Mouse (Mus musculus) ovary, postnatal 10 days (tissue): ENCODE results near the gene Gm20388.
A peak's percentile ranks its signal among the peaks of the same experiment; 100 is the strongest.

Experiments
- DNase-seq: peaks from one replicate; pipeline ENCODE4 v3.0.0; 2022; ENCODE audit warnings: low spot score

The Gm20388 gene

GRCm38 (mm10) chr8:123290166-123290565 is 3379.5 kb downstream of the Gm20388 start:
- no peak for DNase-seq

DNA sequence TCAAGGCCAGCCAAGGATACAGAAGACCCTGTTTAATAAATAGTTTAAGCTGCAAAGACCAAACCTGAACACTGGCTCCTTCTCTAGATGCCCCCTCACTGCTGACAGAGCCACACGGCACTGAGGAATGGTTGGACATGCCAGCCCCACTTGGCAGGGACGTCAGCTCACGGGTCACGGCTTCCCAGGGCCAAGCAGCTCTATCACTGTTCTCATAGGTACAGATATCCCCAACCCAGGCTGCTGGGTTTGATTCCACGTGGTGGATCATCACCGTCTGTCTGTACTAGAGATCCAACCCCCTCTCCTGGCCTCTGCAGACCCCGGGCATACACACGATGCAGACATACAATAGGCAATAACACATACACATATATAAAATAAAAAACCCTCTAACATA is 3380.0 kb downstream of the Gm20388 start:
- DNase-seq: no peak

DNA sequence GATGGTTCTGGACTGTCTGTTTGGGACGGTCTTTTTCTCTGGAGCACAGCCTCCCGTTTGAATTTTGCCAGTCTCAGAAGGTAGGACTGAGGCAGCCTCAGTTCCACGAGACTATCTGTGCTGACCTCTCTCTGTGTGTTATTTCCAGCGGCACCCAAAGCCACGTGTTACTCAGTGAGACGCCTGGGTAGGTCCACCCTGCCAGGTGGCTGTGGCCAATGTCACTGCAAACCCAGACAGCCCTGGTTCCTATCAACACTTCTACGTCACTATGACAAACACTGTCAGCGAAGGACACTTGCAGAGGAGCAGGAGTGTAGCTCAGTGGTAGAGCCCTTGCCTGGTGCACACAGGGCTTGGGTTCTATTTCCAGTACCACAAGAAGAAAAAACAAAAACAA is 3381.1 kb downstream of the Gm20388 start:
- no peak for DNase-seq

DNA sequence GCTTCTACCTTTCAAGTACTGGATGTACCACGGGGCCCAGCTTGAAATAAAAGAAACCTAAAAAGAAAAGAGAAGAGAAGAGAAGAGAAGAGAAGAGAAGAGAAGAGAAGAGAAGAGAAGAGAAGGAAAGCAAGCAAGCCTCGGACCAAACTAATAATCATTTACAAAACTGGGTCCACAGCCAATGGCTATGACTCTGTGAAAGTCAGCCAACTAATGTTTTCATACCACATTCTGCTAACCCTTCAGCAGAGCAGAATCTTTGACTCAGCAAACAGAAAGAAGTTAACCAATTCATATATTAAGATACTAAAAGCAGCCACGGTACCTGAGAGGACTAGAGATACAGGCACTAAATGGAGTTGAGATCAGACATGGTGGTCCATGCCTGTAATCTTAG is 3381.6 kb downstream of the Gm20388 start:
- no peak for DNase-seq

GRCm38 (mm10) chr8:123292785-123293184 is 3382.1 kb downstream of the Gm20388 start:
- no peak for DNase-seq

DNA sequence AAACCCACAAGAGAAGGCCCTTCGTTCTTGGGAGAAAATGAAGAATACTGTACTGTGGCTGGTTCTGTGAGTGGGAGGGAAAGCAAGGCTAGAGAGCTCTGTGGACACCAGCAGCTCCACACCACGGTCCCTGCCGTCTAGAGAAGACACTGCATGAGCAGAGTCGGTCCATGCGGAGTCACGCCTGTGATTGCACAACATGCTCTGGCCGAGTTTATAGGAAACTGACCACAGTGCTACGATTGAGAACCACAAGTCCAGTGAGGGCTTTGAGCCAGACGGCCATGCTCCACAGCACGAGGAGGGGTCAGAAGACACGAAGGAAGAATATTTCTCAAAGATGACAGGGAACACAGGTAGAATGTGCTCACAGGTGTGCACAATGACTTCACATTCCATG is 3387.7 kb downstream of the Gm20388 start:
- no peak for DNase-seq

GRCm38 (mm10) chr8:123308738-123309137 is 3398.1 kb downstream of the Gm20388 start:
- DNase-seq: no peak

- DNase-seq: no peak
Measured at GRCm38 (mm10) chr8:123317781-123318466, 3407.3 kb downstream of the Gm20388 start.

- peak; percentile 67 for DNase-seq
Measured at GRCm38 (mm10) chr8:123318467-123318911, 3407.8 kb downstream of the Gm20388 start, which contains the start of gene Fanca. TSS of gene Fanca (minus strand) at chr8:123318576.

- no peak for DNase-seq
Measured at GRCm38 (mm10) chr8:123319522-123320164, 3409.0 kb downstream of the Gm20388 start.

- DNase-seq: no peak
Measured at GRCm38 (mm10) chr8:123328552-123328951, 3417.9 kb downstream of the Gm20388 start.

- no peak for DNase-seq
Measured at GRCm38 (mm10) chr8:123329350-123329749, 3418.7 kb downstream of the Gm20388 start.

DNA sequence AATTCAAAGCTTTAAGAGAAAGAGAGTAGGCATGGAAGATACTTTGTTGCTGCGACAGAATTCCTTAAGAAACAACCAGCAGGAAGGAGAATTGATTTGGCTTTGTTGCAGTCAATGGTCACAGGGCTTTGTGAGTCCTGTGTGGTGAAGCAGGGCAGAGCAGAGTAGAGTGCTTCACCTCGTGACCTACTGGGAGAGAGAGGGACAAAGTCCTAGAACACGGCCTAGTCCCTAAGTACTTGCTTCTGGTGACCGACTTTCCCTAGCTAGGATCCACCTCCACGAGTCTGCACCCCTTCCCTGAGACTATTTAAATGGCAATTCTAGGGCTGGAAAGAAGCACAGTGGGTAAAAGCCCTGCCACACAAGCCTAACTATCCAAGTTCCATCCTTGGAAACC is 3419.3 kb downstream of the Gm20388 start:
- no peak for DNase-seq

GRCm38 (mm10) chr8:123330701-123331100 is 3420.1 kb downstream of the Gm20388 start:
- no peak for DNase-seq

DNA sequence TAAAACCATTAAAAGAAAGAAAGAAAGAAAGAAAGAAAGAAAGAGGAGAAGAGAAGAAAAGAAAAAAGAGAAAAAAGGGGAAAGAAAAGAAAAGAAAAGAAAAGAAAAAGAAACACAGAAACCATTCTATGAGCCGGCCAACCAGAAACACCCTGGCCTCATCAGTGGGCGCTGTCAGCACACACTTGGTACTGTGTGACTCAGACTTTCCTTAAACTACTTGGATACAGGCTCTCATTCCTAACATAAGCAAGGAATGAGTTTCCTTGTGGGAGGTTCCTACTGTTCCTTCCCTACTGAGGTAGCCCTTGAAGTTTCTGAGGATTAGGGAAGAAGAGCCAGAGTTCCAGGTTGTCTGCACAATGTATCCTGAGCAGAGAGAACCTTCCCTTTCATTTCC is 3420.7 kb downstream of the Gm20388 start:
- no peak for DNase-seq

- no peak for DNase-seq
Measured at GRCm38 (mm10) chr8:123331810-123332209, 3421.2 kb downstream of the Gm20388 start.

GRCm38 (mm10) chr8:123332262-123333090 is 3421.8 kb downstream of the Gm20388 start, which contains the start of gene Spire2:
TSS of gene Spire2 (plus strand) at chr8:123332713.
- DNase-seq: peak; percentile 50

DNA sequence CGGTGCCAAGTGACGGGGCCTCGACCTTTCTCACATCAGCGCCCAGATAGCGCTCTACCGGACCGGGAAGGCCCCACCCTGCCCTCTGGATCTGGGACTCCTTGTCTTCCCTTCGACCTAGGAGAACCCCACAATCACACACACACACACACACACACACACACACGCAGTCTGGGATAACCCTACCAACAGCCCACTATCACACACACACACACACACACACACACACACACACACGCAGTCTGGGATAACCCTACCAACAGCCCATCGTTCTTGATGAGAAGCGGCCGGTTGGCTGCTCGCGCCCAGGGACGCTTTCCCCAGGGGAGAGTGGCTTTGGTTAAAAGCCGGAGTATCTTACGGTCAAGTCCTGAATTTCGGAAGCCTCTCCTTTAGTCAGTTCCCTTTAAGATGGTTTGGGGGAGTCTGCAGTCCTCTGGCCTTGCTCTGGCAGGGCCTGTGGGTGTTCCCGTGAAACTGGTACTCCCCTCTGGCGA is 3422.5 kb downstream of the Gm20388 start:
- DNase-seq: no peak

- no peak for DNase-seq
Measured at GRCm38 (mm10) chr8:123333864-123334263, 3423.2 kb downstream of the Gm20388 start.

- DNase-seq: no peak
Measured at GRCm38 (mm10) chr8:123334467-123334866, 3423.8 kb downstream of the Gm20388 start.

DNA sequence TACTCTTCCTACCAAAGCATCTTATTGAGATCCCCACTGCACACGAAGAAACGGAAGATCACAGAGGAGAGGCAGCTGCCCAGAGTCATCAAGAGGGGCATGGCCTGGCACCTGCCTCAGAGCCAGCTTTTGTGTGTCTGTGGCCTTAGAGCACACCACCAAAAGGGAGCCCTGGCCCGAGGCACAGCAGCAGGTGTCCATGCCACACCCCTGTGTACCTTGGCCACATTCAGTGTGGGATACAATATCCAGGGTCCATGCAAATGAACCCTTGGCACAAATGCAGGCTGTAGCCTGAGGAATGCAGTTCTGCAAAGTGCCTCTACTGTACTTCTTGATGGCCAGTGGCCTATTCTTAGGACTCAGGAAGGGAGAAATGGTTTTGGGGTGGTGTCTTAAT is 3426.8 kb downstream of the Gm20388 start:
- no peak for DNase-seq

- DNase-seq: no peak
Measured at GRCm38 (mm10) chr8:123340071-123340470, 3429.4 kb downstream of the Gm20388 start.
